Mouse (Mus musculus) forelimb bud, embryonic 11.5 days (tissue): Measurements from ENCODE around the gene Gm39566.
"Not testable (repeated sequence)": the region's sequence is repeated elsewhere in the genome, so short reads cannot be mapped to it uniquely, and the experiment has no call there.

Experiments used
- DNase-seq: peaks from one replicate; pipeline ENCODE4 v3.0.0-alpha.2; 2012; ENCODE audit warnings: low read depth, low spot score

Gm39566 gene

GRCm38 (mm10) chr11:69815155-69815554 is at the start of gene Gm39566:
TSS of gene Gm39566 (minus strand) at chr11:69815298.
- DNase-seq, result no peak

- DNase-seq, result no peak
These were observed 49.2 kb upstream of the Gm39566 start for GRCm38 (mm10) chr11:69864138-69864860.

- not testable (repeated sequence) for DNase-seq
These were observed 48.6 kb upstream of the Gm39566 start for GRCm38 (mm10) chr11:69863729-69864128.

- DNase-seq, result no peak
These were observed 43.3 kb upstream of the Gm39566 start, which contains the start of gene Tnk1 for GRCm38 (mm10) chr11:69858113-69858998. TSS of gene Tnk1 (minus strand) at chr11:69858730.

GRCm38 (mm10) chr11:69855347-69855746 is 40.2 kb upstream of the Gm39566 start:
- no peak for DNase-seq

GRCm38 (mm10) chr11:69854680-69855079 is 39.6 kb upstream of the Gm39566 start:
- DNase-seq, result no peak

GRCm38 (mm10) chr11:69853994-69854393 is 38.9 kb upstream of the Gm39566 start:
- no peak for DNase-seq

GRCm38 (mm10) chr11:69850754-69851153 is 35.7 kb upstream of the Gm39566 start:
- DNase-seq, result no peak

- DNase-seq, result no peak
These were observed 34.8 kb upstream of the Gm39566 start for GRCm38 (mm10) chr11:69849884-69850283.

GRCm38 (mm10) chr11:69849128-69849527 is 34.0 kb upstream of the Gm39566 start:
- DNase-seq, result no peak

- DNase-seq, result no peak
These were observed 32.9 kb upstream of the Gm39566 start for GRCm38 (mm10) chr11:69848021-69848420.

GRCm38 (mm10) chr11:69846738-69847688 is 31.9 kb upstream of the Gm39566 start:
- no peak for DNase-seq

GRCm38 (mm10) chr11:69846198-69846680 is 31.1 kb upstream of the Gm39566 start, which contains the start of gene Plscr3:
TSS of gene Plscr3 (plus strand) at chr11:69846376.
- peak; percentile 93 for DNase-seq

- DNase-seq, result no peak
These were observed 23.6 kb upstream of the Gm39566 start for GRCm38 (mm10) chr11:69838714-69839104.

GRCm38 (mm10) chr11:69837952-69838713 is 23.0 kb upstream of the Gm39566 start, which contains the start of gene Tmem256:
TSS of gene Tmem256 (plus strand) at chr11:69838514.
- peak; percentile 97 for DNase-seq

- DNase-seq, result no peak
These were observed 22.5 kb upstream of the Gm39566 start, which contains the start of gene Nlgn2 for GRCm38 (mm10) chr11:69837604-69837951. TSS of gene Nlgn2 (minus strand) at chr11:69837784.

- no peak for DNase-seq
These were observed 21.8 kb upstream of the Gm39566 start for GRCm38 (mm10) chr11:69836703-69837576.

GRCm38 (mm10) chr11:69835966-69836335 is 20.9 kb upstream of the Gm39566 start:
- no peak for DNase-seq

- no peak for DNase-seq
These were observed 20.3 kb upstream of the Gm39566 start for GRCm38 (mm10) chr11:69835326-69835965.
